Mouse (Mus musculus) kidney, postnatal 14 days (tissue): ENCODE measurements around the gene Ghrl.

Source experiments
- DNase-seq: peaks from one replicate; pipeline ENCODE4 v3.0.0; 2022; ENCODE audit warnings: mixed read lengths

Ghrl gene

GRCm38 (mm10) chr6:113667611-113668122 lies 52.0 kb downstream of the Ghrl start:
- DNase-seq = no peak
